Mouse (Mus musculus): Measurements from ENCODE around the gene Mettl21c. TPM values are rescaled to one million over a fixed set of nuclear protein-coding genes. Genes with fewer than 3 reads are reported as not detected.
A peak's percentile ranks its signal among the peaks of the same experiment; 100 is the strongest.
"Not testable (repeated sequence)": the region's sequence is repeated elsewhere in the genome, so short reads cannot be mapped to it uniquely, and the experiment has no call there.

The Mettl21c gene
- total RNA-seq (2015; ENCODE audit: low replicate concordance) (not detected in 2 replicates), total RNA-seq (2017; ENCODE audit: low replicate concordance) (not detected in 2 replicates)

GRCm38 (mm10) chr1:44019934-44020333 is at the start of gene Mettl21c:
Gene Mettl21c, minus strand, starts transcription at chr1:44020034.
- ATAC-seq (replicated peaks; ENCODE audit: low FRiP score, poor library complexity, severe bottlenecking) = no peak

- peak; percentile 52; the same call in 1 of the 2 replicates for ATAC-seq (replicated peaks; ENCODE audit: low FRiP score, poor library complexity, severe bottlenecking)
Measured at GRCm38 (mm10) chr1:44064625-44065024, 44.8 kb upstream of the Mettl21c start.

- no peak for ATAC-seq (replicated peaks; ENCODE audit: low FRiP score, poor library complexity, severe bottlenecking)
Measured at GRCm38 (mm10) chr1:44063439-44063838, 43.6 kb upstream of the Mettl21c start.

GRCm38 (mm10) chr1:44061836-44062235 is 42.0 kb upstream of the Mettl21c start, which contains the start of gene Gm8251:
Gene Gm8251, minus strand, starts transcription at chr1:44061936.
- ATAC-seq (replicated peaks; ENCODE audit: low FRiP score, poor library complexity, severe bottlenecking) = no peak

- ATAC-seq (replicated peaks; ENCODE audit: low FRiP score, poor library complexity, severe bottlenecking) = no peak
Measured at GRCm38 (mm10) chr1:44057805-44058204, 38.0 kb upstream of the Mettl21c start.

DNA sequence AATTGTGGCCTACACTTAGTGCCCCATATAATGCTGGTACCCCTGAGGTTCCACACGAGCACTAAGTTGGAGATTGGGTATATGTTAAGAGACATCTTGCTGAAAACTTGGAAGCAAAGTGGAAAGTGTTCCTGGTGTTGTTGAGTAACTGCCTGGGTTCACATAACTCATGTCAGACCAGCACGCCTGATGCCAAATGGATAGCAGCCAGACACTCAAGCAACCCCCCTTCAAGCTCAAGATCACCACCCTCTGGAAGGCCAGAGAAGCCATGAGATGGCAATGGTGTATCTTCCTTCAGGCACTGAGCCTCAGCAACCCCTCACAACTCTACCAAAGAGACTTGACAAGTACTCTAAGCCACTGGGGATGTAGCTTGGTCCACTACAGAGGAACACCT is 26.7 kb upstream of the Mettl21c start:
- ATAC-seq (replicated peaks; ENCODE audit: low FRiP score, poor library complexity, severe bottlenecking) = no peak

DNA sequence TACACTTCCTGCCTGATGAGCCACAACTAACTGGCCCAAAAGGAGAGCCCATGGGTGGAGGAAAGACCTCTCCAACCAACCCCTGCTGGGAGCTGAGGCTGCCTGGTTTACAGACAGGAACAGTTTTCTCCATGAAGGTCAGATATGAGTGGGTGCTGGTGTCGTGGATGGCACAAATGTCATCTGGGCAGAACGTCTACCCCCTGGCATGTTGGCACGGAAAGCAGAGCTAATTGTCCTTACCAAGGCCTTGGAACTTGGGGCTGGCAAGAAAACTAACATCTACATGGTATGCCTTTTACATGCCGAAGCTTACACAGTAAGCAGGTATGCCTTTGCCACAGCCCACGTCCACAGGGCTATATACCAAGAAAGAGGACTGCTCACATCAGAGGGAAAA is 25.9 kb upstream of the Mettl21c start:
- not testable (repeated sequence) for ATAC-seq (replicated peaks; ENCODE audit: low FRiP score, poor library complexity, severe bottlenecking)

DNA sequence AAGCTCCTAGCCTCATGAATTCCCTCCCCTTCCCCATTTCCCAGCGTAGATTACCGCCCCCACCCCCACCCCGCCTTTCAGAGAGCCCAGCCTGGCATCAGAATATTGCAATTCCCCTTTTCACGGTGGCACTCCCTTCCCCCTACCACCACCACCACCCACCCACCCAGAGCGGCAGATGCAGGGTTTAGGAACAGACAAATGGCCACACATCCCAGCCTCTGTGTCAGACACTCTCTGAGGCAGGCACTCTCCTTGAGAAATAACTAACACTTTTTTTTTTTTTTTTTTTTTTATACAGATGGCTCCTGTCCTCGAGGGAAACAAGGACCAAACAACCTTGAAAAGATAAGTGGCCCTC is 22.7 kb upstream of the Mettl21c start:
- ATAC-seq (replicated peaks; ENCODE audit: low FRiP score, poor library complexity, severe bottlenecking) = no peak

GRCm38 (mm10) chr1:44041797-44042554 is 22.1 kb upstream of the Mettl21c start:
- ATAC-seq (replicated peaks; ENCODE audit: low FRiP score, poor library complexity, severe bottlenecking) = peak; percentile 67; the same call in 1 of the 2 replicates

DNA sequence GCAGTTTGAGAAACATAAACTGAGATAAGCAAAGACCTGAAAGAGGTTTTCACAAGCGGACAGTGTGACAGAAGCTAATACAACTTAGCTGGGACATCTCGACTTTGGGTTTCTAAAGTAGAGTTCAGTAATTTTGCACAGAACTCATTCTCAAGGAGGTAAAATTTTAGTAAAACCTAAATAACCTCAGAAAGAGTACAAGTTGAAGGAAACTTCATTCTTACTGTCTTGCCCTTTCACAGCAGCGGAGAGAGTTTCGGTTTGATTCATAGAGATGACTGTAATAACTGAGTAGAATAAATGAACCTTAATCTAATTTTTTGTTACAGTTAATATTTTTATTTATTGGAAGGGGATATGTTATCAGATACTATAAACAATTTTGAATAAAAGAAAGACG is 13.1 kb upstream of the Mettl21c start:
- no peak for ATAC-seq (replicated peaks; ENCODE audit: low FRiP score, poor library complexity, severe bottlenecking)

DNA sequence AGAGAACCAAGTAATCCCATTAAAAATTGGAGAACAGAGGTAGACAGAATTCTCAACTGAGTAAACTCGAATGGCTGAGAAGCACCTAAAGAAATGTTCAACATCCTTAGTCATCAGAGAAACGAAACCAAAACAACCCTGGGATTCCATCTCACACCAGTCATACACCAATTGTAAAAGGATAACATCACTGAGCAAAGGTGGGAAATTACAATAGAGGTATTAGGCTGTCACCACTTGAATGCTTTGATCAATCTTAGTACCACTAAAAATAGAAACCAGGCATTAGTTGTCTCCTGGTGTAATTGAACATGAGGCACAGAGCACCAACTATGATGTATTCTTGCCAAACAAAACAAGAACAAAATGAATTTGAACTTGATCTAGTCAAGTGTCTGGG is 12.4 kb upstream of the Mettl21c start:
- no peak for ATAC-seq (replicated peaks; ENCODE audit: low FRiP score, poor library complexity, severe bottlenecking)

- no peak for ATAC-seq (replicated peaks; ENCODE audit: low FRiP score, poor library complexity, severe bottlenecking)
Measured at GRCm38 (mm10) chr1:44027651-44028050, 7.8 kb upstream of the Mettl21c start.

GRCm38 (mm10) chr1:44022656-44023055 is 2.8 kb upstream of the Mettl21c start:
- ATAC-seq (replicated peaks; ENCODE audit: low FRiP score, poor library complexity, severe bottlenecking) = no peak

- no peak for ATAC-seq (replicated peaks; ENCODE audit: low FRiP score, poor library complexity, severe bottlenecking)
Measured at GRCm38 (mm10) chr1:44015556-44015955, 4.3 kb downstream of the Mettl21c start.

- no peak for ATAC-seq (replicated peaks; ENCODE audit: low FRiP score, poor library complexity, severe bottlenecking)
Measured at GRCm38 (mm10) chr1:44004513-44004912, 15.3 kb downstream of the Mettl21c start.

- ATAC-seq (replicated peaks; ENCODE audit: low FRiP score, poor library complexity, severe bottlenecking) = no peak
Measured at GRCm38 (mm10) chr1:43996914-43997589, 22.8 kb downstream of the Mettl21c start.

- ATAC-seq (replicated peaks; ENCODE audit: low FRiP score, poor library complexity, severe bottlenecking) = no peak
Measured at GRCm38 (mm10) chr1:43971089-43971488, 48.7 kb downstream of the Mettl21c start.

DNA sequence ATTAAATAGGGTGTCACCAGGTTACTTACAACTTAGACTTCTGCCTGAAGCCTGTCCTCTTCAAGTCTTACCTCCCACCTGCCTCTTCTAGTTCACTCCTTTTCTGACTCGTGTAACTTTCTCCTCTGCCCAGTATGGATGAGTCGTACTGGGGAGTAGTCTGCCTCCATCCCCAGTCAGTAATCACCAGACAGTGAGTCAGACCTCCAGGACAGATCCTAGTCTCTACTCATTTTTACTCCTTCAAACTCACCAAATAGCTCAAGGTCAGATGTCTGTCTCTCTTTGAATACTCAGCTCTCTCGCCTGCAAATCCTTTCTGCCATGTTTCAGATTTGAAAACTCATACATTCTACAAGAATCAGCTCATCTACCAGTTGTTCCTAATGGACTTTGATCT is 50.5 kb downstream of the Mettl21c start:
- ATAC-seq (replicated peaks; ENCODE audit: low FRiP score, poor library complexity, severe bottlenecking) = no peak

DNA sequence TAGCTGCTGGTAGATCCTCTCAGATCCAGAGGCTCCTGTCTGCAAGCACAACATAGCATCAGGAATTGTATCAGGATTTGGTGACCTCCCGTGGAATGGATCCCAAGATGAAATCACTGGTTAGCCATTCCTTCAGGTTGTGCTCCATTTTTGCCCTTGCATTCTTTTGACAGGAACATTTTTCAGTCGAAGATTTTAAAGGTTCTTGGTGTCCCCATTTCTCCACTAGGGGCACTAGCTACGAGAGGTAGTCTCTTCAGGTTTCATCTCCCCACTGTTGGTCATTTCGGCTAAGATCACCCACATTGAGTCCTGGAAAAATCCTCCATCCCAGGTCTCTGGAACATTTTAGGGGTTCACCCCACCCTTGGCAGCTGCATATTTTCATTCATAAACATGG is 53.1 kb downstream of the Mettl21c start:
- ATAC-seq (replicated peaks; ENCODE audit: low FRiP score, poor library complexity, severe bottlenecking) = no peak

DNA sequence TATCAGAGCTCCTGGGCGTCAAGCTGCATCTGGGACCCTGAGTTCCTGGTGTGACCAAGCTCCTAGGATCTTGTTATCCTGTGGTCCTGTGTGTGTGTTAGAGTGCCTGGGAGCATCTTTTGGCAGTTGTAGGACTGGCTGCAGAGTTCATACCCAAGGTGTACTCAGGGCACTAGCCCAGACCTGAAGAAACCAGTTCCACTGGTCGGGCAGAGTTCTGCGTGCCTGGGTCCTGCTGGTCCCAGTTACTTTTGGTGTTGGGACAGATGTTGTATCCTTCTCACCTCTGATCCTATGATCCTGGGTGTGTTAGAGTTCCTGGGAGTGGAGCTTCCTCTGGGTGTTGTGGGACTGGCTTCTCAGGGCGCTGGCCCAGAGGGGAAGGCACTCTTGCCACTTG is 55.5 kb downstream of the Mettl21c start:
- no peak for ATAC-seq (replicated peaks; ENCODE audit: low FRiP score, poor library complexity, severe bottlenecking)

All from erythroid progenitor cell, adult 5-6 weeks (primary cell).